Mouse (Mus musculus) lung, adult 2 months (tissue): ENCODE measurements around the gene Rab11fip3. TPM values are rescaled to one million over a fixed set of nuclear protein-coding genes. Genes with fewer than 3 reads are reported as not detected.

ENCODE experiments used
- DNase-seq: peaks from one replicate; pipeline ENCODE4 v3.0.0; 2022
- H3K4me1 ChIP-seq: fragments of 200-500 bp; 2 replicates; pipeline ENCODE4 v1.6.1; 2011; ENCODE audit warnings: low read length; ENCODE audit not compliant: control insufficient read depth, insufficient read depth
- H3K4me3 ChIP-seq: fragments of 200-500 bp; replicated peaks from 2 replicates; pipeline ENCODE3; 2011; ENCODE audit warnings: low read depth, mild to moderate bottlenecking, control low read depth, low read length; ENCODE audit errors: extremely low read depth
- CTCF ChIP-seq: fragments of 200-500 bp; IDR thresholded peaks from 2 replicates; pipeline ENCODE4 v1.5.1; 2011; ENCODE audit warnings: mild to moderate bottlenecking, low read length, control low read depth; ENCODE audit not compliant: insufficient read depth
- POLR2A ChIP-seq: fragments of 200-500 bp; IDR thresholded peaks from 2 replicates; pipeline ENCODE4 v1.6.1; 2011; ENCODE audit warnings: low read depth, mild to moderate bottlenecking, control low read depth, low read length, borderline replicate concordance; ENCODE audit errors: extremely low read depth
- WGBS: fragments of 180-500 bp; shearing (Covaris S2); methylation state at CpG from one replicate; pipeline ENCODE4 v1.1.7; 2018; 5-methylcytosine and 5-hydroxymethylcytosine counted together
- polyA plus RNA-seq: library from polyadenylated mRNA; depleted of rRNA; stranded (reverse); fragments of >200 nt; gene quantifications from 2 replicates; pipeline ENCODE4 v1.2.3, GENCODE M21; 2012

The Rab11fip3 gene
- polyA plus RNA-seq, 1 experiment: 46.5 TPM

- DNase-seq: no peak
- WGBS: 97% methylated on average over 1 of the region's 1 CpGs
- Histone ChIP-seq H3K4me1 (peaks cover 10% of the 10 kb centered on the region), H3K4me3 (no peak overlapping the region)
- TF ChIP-seq CTCF (no peak), POLR2A (no peak)
Observed at GRCm38 (mm10) chr17:25984066-25984465, 85.3 kb downstream of the Rab11fip3 start.

- 82% methylated on average over 3 of the region's 3 CpGs for WGBS
- DNase-seq: no peak
- Histone ChIP-seq H3K4me1 (peaks cover 10% of the 10 kb centered on the region), H3K4me3 (no peak overlapping the region)
- TF ChIP-seq POLR2A (no peak), CTCF (no peak)
Observed at GRCm38 (mm10) chr17:25982913-25983312, 86.4 kb downstream of the Rab11fip3 start.

GRCm38 (mm10) chr17:25980854-25981253 lies 88.5 kb downstream of the Rab11fip3 start:
- TF ChIP-seq POLR2A: no peak
- TF ChIP-seq CTCF: no peak
- DNase-seq: no peak

GRCm38 (mm10) chr17:25979829-25980738 lies 89.3 kb downstream of the Rab11fip3 start:
- Histone ChIP-seq H3K4me3 (no peak overlapping the region), H3K4me1 (peaks cover 10% of the 10 kb centered on the region)
- TF ChIP-seq POLR2A: no peak
- no peak for TF ChIP-seq CTCF
- DNase-seq: no peak
- 69% methylated on average over 5 of the region's 5 CpGs for WGBS

More at GRCm38 (mm10) chr17:25980854-25981253, 88.5 kb downstream of the Rab11fip3 start:
- Histone ChIP-seq H3K4me3 (no peak overlapping the region), H3K4me1 (peaks cover 10% of the 10 kb centered on the region)
- 60% methylated on average over 5 of the region's 5 CpGs for WGBS

- 0 out of 2 replicates have a peak, but pooled peaks cover 6% of the 10 kb centered on the region for H3K4me1 ChIP-seq
- WGBS: 69% methylated on average over 4 of the region's 4 CpGs
- no peak for DNase-seq
- TF ChIP-seq CTCF: no peak
- no peak for TF ChIP-seq POLR2A
- H3K4me3 ChIP-seq: no peak overlapping the region
Observed at GRCm38 (mm10) chr17:25970954-25971707, 98.2 kb downstream of the Rab11fip3 start.

- DNase-seq: no peak
- no peak for TF ChIP-seq POLR2A
- TF ChIP-seq CTCF: no peak
- 0 out of 2 replicates have a peak, but pooled peaks cover 6% of the 10 kb centered on the region for H3K4me1 ChIP-seq
- 83% methylated on average over 9 of the region's 9 CpGs for WGBS
- H3K4me3 ChIP-seq: no peak overlapping the region
Observed at GRCm38 (mm10) chr17:25970448-25970847, 98.9 kb downstream of the Rab11fip3 start.

- no peak for DNase-seq
- Histone ChIP-seq H3K4me3 (no peak overlapping the region), H3K4me1 (0 out of 2 replicates have a peak, but pooled peaks cover 6% of the 10 kb centered on the region)
- no peak for TF ChIP-seq POLR2A
- TF ChIP-seq CTCF: no peak
- WGBS: 56% methylated on average over 1 of the region's 1 CpGs
Observed at GRCm38 (mm10) chr17:25968176-25968575, 101.2 kb downstream of the Rab11fip3 start.

GRCm38 (mm10) chr17:25967652-25968051 lies 101.7 kb downstream of the Rab11fip3 start:
- 36% methylated on average over 3 of the region's 3 CpGs for WGBS
- DNase-seq: no peak
- TF ChIP-seq POLR2A: no peak
- no peak for TF ChIP-seq CTCF
- H3K4me1 ChIP-seq: 0 out of 2 replicates have a peak, but pooled peaks cover 6% of the 10 kb centered on the region
- H3K4me3 ChIP-seq: no peak overlapping the region

- 0 out of 2 replicates have a peak, but pooled peaks cover 3% of the 10 kb centered on the region for H3K4me1 ChIP-seq
- no peak for DNase-seq
- WGBS: 83% methylated on average over 7 of the region's 7 CpGs
- no peak for TF ChIP-seq CTCF
- no peak for TF ChIP-seq POLR2A
- H3K4me3 ChIP-seq: no peak overlapping the region
Observed at GRCm38 (mm10) chr17:25964271-25964670, 105.1 kb downstream of the Rab11fip3 start.

GRCm38 (mm10) chr17:25962413-25962905 lies 106.9 kb downstream of the Rab11fip3 start:
- TF ChIP-seq POLR2A (no peak), CTCF (no peak)
- H3K4me3 ChIP-seq: no peak overlapping the region
- 90% methylated on average over 7 of the region's 7 CpGs for WGBS

More at GRCm38 (mm10) chr17:25962413-25962905, 106.9 kb downstream of the Rab11fip3 start:
- no peak for DNase-seq
- no peaks in the 10 kb centered on the region for H3K4me1 ChIP-seq
